Mouse (Mus musculus) megakaryocyte progenitor cell, adult 5-6 weeks (primary cell): ENCODE results near the gene Alpk1. TPM values are rescaled to one million over a fixed set of nuclear protein-coding genes. Genes with fewer than 3 reads are reported as not detected.

Experiments
- ATAC-seq: replicated peaks from 2 replicates; pipeline ENCODE4 v1.8.0; 2016; ENCODE audit warnings: mild to moderate bottlenecking, moderate TSS enrichment, inconsistent platforms; ENCODE audit not compliant: poor library complexity
- total RNA-seq, 2 experiments: library from RNA; stranded (forward) in 1 of 2; stranded (reverse) in 1 of 2; fragments of 157-497, 149-512 nt in 1 of 2; fragments of 200-1000 nt in 1 of 2; gene quantifications; 2 replicates each; pipeline versions ENCODE4 v1.2.3 to v1.2.4; 2015 to 2017

Alpk1 gene
- total RNA-seq, 2 experiments from 2014 or later = 10.3 to 13.6 TPM

DNA sequence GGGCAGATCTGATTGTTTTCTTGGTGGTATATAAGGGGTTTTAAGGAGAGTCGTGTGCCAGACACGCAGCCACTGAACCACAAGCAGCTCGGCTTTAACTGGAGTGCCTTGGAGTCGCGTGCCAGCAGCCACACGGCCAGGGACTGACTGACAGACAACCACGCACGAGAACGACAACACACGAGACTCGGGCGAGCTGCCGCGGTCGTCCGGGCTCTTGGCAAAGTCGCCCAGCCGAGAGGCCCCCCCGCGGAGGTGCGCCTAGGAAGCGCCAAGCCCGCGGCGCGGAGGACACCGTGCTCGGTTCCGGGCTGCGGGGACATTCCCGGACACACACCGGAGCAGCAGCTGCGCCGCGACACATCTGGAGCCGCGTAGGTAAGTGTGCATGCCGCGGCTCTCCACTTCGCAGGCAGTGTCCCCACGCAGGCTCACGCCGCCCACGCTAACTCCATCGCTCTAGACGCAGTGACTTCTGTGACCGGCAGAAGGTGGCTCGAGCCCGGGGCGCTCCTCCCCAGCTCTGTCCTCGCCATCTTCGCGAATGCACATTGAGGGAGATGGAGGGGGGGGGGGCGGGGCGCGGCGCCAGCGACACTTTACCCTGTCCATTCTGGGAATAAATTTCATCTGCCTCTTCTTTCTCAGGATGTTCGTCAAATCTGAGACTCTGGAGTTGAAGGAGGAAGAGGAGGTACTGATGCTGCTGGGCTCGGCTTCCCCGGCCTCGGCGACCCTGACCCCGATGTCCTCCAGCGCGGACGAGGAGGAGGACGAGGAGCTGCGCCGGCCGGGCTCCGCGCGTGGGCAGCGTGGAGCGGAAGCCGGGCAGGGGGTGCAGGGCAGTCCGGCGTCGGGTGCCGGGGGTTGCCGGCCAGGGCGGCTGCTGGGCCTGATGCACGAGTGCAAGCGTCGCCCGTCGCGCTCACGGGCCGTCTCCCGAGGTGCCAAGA is 147.0 kb downstream of the Alpk1 start, which contains the start of gene Neurog2:
Neurog2 (plus strand) TSS at position 56 of the 953 bp plus-strand sequence.
- no peak; the same call in 1 of the 2 replicates for ATAC-seq

DNA sequence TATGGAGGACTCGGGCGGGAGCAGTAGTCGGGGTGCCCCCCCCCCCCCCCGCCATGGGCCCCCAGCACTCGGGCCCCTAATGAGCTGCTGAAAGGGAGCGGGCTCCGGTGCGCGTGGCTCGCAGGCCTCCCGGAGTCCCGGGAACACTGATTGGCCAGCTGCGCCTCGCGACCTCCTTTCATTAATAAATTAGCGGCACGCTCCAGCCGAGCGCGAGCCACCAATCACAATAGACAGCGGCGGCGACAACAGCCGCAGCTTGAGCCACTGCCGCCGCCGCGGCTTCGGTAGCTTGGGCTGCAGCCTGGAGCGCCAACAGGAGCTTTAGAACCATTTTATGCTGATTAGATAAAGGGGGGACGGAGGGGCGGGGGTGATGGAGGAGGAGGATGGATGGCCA is 147.8 kb downstream of the Alpk1 start:
- peak; percentile 35 for ATAC-seq

DNA sequence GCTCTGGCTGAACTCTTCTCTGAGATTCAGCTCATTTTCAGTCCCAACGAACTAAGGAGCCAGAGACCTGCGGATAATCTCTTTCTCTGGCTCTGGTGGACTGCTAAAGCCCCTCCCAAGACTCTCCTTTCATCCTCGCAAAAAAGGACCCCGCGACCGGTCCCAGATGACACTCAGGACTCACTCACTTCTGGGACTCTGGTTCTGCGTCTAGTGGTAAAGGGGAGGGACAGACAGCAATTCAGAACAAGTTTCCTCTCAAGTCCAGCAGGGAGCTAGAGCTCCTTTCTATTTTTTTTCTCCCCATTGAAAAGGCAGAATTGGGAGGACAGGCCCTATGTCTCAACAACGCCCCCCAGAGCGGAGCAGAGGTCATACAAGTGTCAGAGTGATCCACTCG is 148.7 kb downstream of the Alpk1 start:
- ATAC-seq = no peak

DNA sequence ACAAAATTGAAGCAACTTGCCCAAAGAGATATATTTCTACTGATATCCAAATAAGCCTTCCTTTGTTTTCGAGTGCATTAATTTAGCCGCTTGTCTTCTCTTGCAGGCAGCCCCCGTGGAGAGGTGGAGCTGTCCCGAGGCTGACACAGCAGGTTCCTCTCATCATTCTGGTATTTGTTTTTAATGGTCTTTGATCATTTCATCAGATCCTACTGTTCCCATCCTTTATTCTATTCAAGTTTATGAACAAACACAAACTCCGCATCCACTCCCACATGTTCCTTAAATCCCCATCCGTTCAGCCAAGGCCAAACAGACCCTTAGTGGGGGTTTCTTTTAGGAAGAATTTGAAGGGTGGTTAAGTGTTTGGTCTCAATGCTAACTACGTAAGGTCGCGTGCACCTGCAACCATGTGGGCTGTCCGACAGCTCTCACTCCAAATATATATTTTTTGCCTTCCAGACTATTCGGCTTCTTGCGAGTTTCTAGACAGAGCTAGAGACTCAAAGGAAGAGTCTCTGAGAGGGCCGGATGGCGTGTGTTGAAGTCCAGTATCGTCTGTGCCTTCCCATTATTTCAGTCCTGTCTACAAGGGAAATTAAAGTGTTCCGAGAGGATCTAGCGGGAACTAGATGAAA is 149.5 kb downstream of the Alpk1 start:
- ATAC-seq = no peak

DNA sequence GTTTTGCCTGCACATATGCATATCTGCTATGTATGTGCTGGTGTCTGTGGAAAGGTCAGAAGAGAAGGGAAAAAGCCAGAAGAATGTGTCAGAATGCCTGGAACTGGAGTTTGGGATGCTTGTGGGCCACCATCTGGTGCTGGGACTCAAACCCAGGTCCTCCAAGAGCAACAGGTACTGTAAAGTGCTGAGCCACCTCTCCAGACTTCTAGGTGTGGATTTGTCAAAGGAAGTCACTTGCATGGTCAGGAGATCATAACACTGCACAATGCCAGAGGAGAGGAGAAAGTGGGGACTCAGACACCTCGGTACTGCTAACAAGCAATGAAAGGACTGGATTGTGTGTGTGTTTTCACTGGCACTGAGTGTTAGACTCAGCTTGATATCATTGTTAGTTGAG is 150.1 kb downstream of the Alpk1 start:
- no peak for ATAC-seq

DNA sequence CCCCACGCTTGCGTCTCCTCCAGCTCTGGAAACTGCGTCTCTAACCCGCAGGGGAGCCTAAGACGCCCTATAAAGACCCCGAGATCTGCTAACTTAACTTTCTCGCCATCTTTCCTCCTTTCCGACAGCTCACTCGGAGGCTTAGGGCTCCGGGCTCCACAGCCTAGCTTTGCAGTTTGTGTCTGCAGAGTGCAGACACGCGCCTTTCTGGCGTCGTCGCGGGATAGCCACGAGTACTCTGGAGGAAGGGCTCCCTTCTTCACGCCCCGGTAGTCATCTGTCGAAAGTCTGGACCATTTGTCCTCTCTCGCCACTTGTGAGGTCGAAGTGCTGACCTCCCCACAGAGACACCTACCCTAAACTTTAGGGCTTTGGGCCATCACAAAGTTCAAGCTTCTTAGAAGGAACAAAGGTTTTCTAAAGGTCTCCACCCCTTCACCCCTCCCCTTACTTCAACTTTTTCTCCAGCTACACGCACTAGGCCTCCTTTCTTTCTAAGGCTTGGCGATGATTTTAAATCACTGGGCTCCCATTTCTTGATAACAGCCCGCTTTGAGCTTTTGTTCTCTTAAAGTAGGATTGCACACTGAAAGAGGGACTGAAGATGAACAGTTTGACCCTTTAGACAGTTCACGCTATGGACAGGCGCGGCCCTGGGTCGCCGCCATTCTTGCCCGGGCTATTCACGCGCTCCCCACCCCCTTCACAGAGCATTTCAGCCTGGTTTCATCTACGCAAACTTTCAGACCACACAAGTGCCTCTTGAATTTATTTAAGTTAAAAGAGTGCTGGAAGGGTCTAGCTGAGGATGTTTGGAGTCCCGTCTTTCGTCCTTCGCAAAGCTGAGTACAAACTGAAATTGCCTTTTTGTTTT is 151.8 kb downstream of the Alpk1 start:
- ATAC-seq = no peak

DNA sequence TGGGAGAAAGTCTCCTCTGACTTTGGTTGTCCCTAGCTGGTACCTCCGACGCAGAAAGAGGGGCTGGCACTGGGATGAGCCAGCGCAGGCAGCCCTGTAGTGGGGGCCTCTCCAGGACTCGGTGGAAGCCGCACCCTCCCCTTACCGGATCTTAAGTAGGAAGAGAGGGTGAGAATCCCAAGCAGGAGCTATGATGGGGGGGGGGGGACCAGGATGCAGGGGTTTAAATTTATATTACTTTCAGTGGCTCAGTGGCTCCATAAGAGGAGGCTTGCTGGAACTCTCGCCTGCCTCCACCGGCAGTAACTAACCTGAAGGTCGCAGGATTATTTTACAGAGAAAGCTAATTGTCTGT is 152.4 kb downstream of the Alpk1 start:
- no peak for ATAC-seq

DNA sequence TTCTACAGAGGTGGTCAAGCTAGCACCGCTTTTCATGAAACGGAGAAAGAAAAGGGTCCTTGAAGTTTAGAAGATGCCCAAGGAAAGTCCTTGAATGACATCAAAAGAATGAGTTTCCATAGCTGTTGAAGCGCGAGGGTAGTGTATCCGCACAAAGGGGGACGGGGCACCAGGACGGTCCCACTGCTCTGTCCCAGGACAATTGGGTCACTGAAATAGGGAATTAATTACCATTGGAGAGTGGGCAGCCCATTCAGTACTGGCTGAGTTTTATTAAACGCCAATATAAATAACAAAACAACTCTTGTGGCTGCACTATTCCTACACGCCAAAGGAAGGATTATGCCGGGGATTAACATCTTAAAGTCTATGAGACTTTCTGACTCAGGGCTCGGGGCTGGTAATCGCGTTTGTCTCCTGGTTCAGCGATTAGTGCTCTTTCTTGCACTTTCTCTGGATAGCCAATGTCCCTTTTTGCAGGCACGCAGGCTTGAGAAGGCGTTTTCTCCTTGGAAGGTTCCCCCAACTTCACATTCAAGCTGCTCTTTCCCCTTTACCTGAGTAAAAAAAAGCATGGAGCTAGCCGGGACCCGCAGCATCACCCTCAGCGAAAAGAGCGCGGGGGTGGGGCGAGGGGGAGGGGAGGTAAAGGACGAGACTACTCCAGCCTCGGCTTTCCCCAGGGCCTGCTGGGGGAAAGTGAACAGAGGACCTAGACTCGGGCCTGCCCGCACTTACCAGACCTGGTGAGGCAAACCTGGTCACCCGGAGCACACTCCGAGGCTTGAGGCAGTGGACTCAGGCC is 153.0 kb downstream of the Alpk1 start:
- no peak for ATAC-seq

DNA sequence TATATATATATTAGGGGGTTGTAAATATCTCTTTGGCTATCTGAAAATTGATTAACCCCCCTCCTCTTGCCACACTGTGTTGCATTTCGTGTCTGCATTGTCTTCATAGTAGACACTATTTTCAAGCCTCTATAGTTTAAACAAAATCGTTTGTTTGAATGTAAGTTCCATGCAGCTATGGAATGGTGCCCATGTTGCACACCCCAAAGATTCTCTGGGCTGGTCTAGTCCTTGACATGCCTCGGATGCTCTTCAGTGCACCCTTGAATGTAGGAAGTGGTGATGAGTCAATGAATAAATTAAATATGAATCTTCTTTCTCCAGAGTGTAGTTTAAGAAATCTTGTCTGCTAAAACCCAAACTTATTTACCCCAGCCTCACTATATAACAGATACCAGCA is 153.8 kb downstream of the Alpk1 start:
- ATAC-seq = no peak

DNA sequence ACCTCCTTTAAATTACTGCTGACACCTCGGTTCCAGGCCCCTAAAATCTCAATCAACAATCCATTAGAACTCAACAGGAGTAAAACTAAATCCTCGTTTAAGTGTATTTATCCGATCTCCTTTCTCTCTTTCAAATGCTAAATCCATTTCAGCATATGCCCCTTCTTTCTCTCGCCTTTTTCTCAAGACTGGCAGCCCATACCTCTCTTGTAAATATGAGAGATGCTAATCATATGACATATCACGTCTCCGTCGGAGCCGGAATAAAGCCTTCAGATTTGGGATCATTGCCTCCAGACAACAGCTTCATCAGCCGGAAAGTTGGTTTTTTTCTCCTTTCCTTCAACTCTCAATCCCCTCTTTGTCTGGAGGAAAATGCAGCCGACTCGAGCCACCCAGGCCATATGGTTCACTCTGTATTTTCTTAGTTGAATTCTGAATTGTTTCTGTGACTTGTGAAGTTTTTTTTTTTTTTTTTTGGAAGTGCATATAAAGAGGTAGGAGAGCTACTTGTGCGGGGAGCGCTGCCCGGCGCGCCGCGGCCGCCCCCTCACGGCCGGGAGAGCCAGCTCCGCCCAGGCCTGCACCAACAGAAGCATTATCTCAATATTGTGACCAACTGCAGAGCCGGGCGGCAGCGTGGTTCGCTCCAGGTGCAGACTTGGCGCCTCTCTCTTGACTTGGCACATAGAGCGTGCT is 154.5 kb downstream of the Alpk1 start:
- peak; percentile 66 for ATAC-seq

DNA sequence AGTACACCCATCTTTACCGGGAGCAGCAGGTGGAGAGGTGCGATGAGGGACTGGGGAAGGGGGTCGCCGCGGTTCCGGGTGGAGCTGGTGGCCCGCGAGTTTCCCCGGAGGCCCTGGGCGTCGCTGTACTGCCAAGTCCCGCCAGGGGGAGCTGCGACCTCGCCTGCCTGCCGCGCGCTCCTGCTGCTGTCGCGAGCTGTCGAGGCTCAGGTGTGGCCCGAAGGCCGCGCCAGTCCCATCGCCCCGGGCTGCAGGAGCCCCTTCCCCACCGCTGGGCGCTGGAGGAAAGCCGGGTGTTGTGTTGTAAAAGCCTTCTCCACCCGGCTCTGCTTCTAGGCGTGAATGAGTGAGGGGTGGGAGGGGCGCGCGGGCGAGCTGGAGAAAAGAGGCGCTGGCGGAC is 155.0 kb downstream of the Alpk1 start:
- peak; percentile 96 for ATAC-seq

Other genes with a start within 250 kb of the Alpk1 start
- gene Larp7, start 227.2 kb downstream of the Alpk1 start, total RNA-seq (2015) = 86.3 and 90.6 TPM in 2 replicates
- 113 and 132 TPM in 2 replicates for gene Larp7, start 227.2 kb downstream of the Alpk1 start, total RNA-seq (2017)
- gene Zgrf1, start 227.0 kb downstream of the Alpk1 start, total RNA-seq (2015) = 20.1 and 22.2 TPM in 2 replicates
- gene Zgrf1, start 227.0 kb downstream of the Alpk1 start, total RNA-seq (2017) = 23.0 and 28.1 TPM in 2 replicates
- gene Neurog2, start 147.4 kb downstream of the Alpk1 start, total RNA-seq (2015) = not detected in 2 replicates
- gene Neurog2, start 147.4 kb downstream of the Alpk1 start, total RNA-seq (2017) = not detected in 2 replicates
- gene Tifa, start 9.3 kb upstream of the Alpk1 start, total RNA-seq (2015) = 56.4 and 60.7 TPM in 2 replicates
- gene Tifa, start 9.3 kb upstream of the Alpk1 start, total RNA-seq (2017) = 53.6 and 57.0 TPM in 2 replicates
- gene Ap1ar, start 57.0 kb upstream of the Alpk1 start, total RNA-seq (2015) = 60.0 and 69.6 TPM in 2 replicates
- 56.3 and 71.7 TPM in 2 replicates for gene Ap1ar, start 57.0 kb upstream of the Alpk1 start, total RNA-seq (2017)
- gene Fam241a, start 115.8 kb upstream of the Alpk1 start, total RNA-seq (2015) = 34.4 and 38.7 TPM in 2 replicates
- gene Fam241a, start 115.8 kb upstream of the Alpk1 start, total RNA-seq (2017) = 21.0 and 27.7 TPM in 2 replicates